Mouse (Mus musculus): ENCODE measurements at regions not wholly inside any gene's neighbourhood (a gene's known extent, or its start where the extent isn't known, plus 50 kb on each side); places are given as distances from the start of the nearest gene placed in this dataset.

- no peak for DNase-seq (ENCODE audit: low read depth, low spot score)
These were observed 332.6 kb upstream of the Gm21961 start for GRCm38 (mm10) chr15:65347277-65347676.

- DNase-seq (ENCODE audit: low read depth, low spot score): no peak
These were observed 327.8 kb upstream of the Gm21961 start for GRCm38 (mm10) chr15:65342501-65342900.

GRCm38 (mm10) chr15:65334076-65334475 lies 319.4 kb upstream of the Gm21961 start:
- no peak for DNase-seq (ENCODE audit: low read depth, low spot score)

GRCm38 (mm10) chr15:65308066-65308465 lies 293.4 kb upstream of the Gm21961 start:
- DNase-seq (ENCODE audit: low read depth, low spot score): no peak

- DNase-seq (ENCODE audit: low read depth, low spot score): no peak
These were observed 244.1 kb upstream of the Gm21961 start for GRCm38 (mm10) chr15:65258816-65259215.

GRCm38 (mm10) chr15:65222504-65222903 lies 207.8 kb upstream of the Gm21961 start:
- no peak for DNase-seq (ENCODE audit: low read depth, low spot score)

GRCm38 (mm10) chr15:65217908-65218307 lies 203.2 kb upstream of the Gm21961 start:
- no peak for DNase-seq (ENCODE audit: low read depth, low spot score)

- no peak for DNase-seq (ENCODE audit: low read depth, low spot score)
These were observed 181.6 kb upstream of the Gm21961 start for GRCm38 (mm10) chr15:65196307-65196706.

GRCm38 (mm10) chr15:65193654-65194053 lies 178.9 kb upstream of the Gm21961 start:
- DNase-seq (ENCODE audit: low read depth, low spot score): peak; percentile 7

All from CD4-positive, CD25-positive, alpha-beta regulatory T cell, adult 2 months (primary cell).